Mouse (Mus musculus) cerebellum, adult 2 months (tissue): Measurements from ENCODE around the gene Prdm5.

ENCODE experiments used
- CTCF ChIP-seq: fragments of 200-500 bp; IDR thresholded peaks from 2 replicates; pipeline ENCODE4 v1.5.1; 2011; ENCODE audit warnings: low read depth, mild to moderate bottlenecking, control low read depth, low read length, moderate library complexity, borderline replicate concordance; ENCODE audit not compliant: insufficient read depth
- POLR2A ChIP-seq: fragments of 200-500 bp; IDR thresholded peaks from 2 replicates; pipeline ENCODE4 v1.6.1; 2011; ENCODE audit warnings: low read length, control low read depth, borderline replicate concordance; ENCODE audit not compliant: insufficient read depth

DNA sequence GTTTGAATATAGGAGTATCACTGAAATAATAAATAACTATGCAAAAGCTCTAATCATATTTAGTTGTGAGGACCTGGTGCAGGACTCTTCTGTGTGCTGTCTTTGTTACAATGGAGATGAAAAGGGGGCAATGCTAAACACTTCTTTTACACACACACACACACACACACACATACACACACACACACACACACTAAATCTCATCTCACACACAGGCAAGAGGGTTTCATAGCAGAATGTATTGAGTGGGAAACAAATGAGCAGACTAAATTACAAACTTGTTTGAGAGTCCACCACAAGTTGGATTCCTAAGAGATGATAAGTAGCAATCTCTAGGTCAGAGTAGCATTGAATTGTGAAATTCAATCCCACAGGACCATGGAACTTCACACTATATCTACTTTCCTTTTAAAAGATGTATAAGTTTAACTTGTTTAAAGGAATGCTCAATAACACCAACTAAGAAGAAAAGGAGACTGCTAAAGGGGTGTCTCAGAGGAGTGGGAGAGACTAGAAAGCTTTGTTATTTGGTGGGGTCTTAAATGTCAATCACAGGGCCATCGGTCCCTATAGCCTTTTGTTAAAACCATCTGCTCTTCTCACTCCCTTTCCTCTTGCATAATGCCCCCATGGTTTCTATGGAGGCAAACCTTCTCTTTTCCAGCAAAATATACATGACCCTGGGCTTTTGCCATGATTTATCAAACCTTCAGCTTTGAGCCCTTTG lies 35.5 kb upstream of the Prdm5 start:
- TF ChIP-seq CTCF (no peak), POLR2A (no peak)
